Mouse (Mus musculus) limb, embryonic 10.5 days (tissue): ENCODE measurements around the gene Tbcel. TPM values are rescaled to one million over a fixed set of nuclear protein-coding genes. Genes with fewer than 3 reads are reported as not detected.

Experiments used
- DNase-seq: peaks from one replicate; pipeline ENCODE4 v3.0.0-alpha.2; 2017; ENCODE audit warnings: low spot score
- H3K27ac ChIP-seq: fragments of 300-500 bp; sonication (generic); 2 replicates; pipeline ENCODE4 v1.5.1; 2016; ENCODE audit warnings: mild to moderate bottlenecking
- H3K27me3 ChIP-seq: fragments of 300-500 bp; sonication (generic); 2 replicates; pipeline ENCODE4 v1.6.1; 2016; ENCODE audit warnings: low read depth, mild to moderate bottlenecking; ENCODE audit not compliant: poor library complexity, severe bottlenecking
- H3K36me3 ChIP-seq: fragments of 300-500 bp; sonication (generic); 2 replicates; pipeline ENCODE4 v1.6.1; 2016; ENCODE audit warnings: mild to moderate bottlenecking, moderate library complexity
- H3K4me1 ChIP-seq: fragments of 300-500 bp; sonication (generic); 2 replicates; pipeline ENCODE4 v1.6.1; 2016
- H3K4me3 ChIP-seq: fragments of 300-500 bp; sonication (generic); 2 replicates; pipeline ENCODE4 v1.5.1; 2016; ENCODE audit warnings: mild to moderate bottlenecking, moderate library complexity
- H3K9me3 ChIP-seq: fragments of 300-500 bp; sonication (generic); replicated peaks from 2 replicates; pipeline ENCODE4 v1.6.1; 2016; ENCODE audit warnings: mild to moderate bottlenecking
- WGBS: fragments of 180-500 bp; shearing (Covaris S2); methylation state at CpG from one replicate; pipeline ENCODE4 v1.1.7; 2016; 5-methylcytosine and 5-hydroxymethylcytosine counted together
- polyA plus RNA-seq: library from polyadenylated mRNA; unstranded; fragments of >200 nt; fragmentation: Nextera tagmentation; extraction: Ambion mirVana; gene quantifications from 2 replicates; pipeline ENCODE4 v1.2.1, GENCODE M21; 2016

The Tbcel gene
- polyA plus RNA-seq, 1 experiment from 2014 or later, result 4.0 TPM

- no peak for DNase-seq
- WGBS, result 72% methylated on average over 10 of the region's 10 CpGs
- Histone ChIP-seq H3K36me3 (peaks cover 61% of the 10 kb centered on the region), H3K4me1 (peaks cover 10% of the 10 kb centered on the region), H3K27me3 (no peaks in the 10 kb centered on the region), H3K27ac (no peak overlapping the region), H3K9me3 (no peaks in the 10 kb centered on the region), H3K4me3 (no peak overlapping the region)
Measured at GRCm38 (mm10) chr9:42426661-42427358, 80.8 kb downstream of the Tbcel start.

GRCm38 (mm10) chr9:42423649-42424048, 84.0 kb downstream of the Tbcel start:
- Histone ChIP-seq H3K36me3 (peaks cover 54% of the 10 kb centered on the region), H3K27me3 (no peaks in the 10 kb centered on the region), H3K27ac (no peak overlapping the region), H3K4me3 (no peak overlapping the region), H3K4me1 (no peaks in the 10 kb centered on the region; the same call in 1 of the 2 replicates), H3K9me3 (no peaks in the 10 kb centered on the region)
- 87% methylated on average over 2 of the region's 2 CpGs for WGBS
- DNase-seq, result no peak

GRCm38 (mm10) chr9:42419687-42420086, 87.9 kb downstream of the Tbcel start:
- WGBS, result 78% methylated on average over 2 of the region's 2 CpGs
- Histone ChIP-seq H3K9me3 (no peaks in the 10 kb centered on the region), H3K4me1 (peaks cover 27% of the 10 kb centered on the region), H3K36me3 (peaks cover 47% of the 10 kb centered on the region), H3K4me3 (no peak overlapping the region), H3K27me3 (no peaks in the 10 kb centered on the region), H3K27ac (no peak overlapping the region)
- no peak for DNase-seq

- peaks cover 49% of the 10 kb centered on the region for H3K36me3 ChIP-seq
- 89% methylated on average over 5 of the region's 5 CpGs for WGBS
Measured at GRCm38 (mm10) chr9:42418786-42419185, 88.8 kb downstream of the Tbcel start.

GRCm38 (mm10) chr9:42417352-42417952, 90.2 kb downstream of the Tbcel start:
- H3K4me3 ChIP-seq, result no peak overlapping the region
- H3K36me3 ChIP-seq, result peaks cover 52% of the 10 kb centered on the region
- peaks cover 35% of the 10 kb centered on the region for H3K4me1 ChIP-seq
- DNase-seq, result no peak
- 68% methylated on average over 12 of the region's 12 CpGs for WGBS
- no peak overlapping the region for H3K27ac ChIP-seq
- no peaks in the 10 kb centered on the region for H3K9me3 ChIP-seq
- H3K27me3 ChIP-seq, result no peaks in the 10 kb centered on the region

More at GRCm38 (mm10) chr9:42418786-42419185, 88.8 kb downstream of the Tbcel start:
- Histone ChIP-seq H3K27ac (no peak overlapping the region), H3K4me3 (no peak overlapping the region), H3K27me3 (no peaks in the 10 kb centered on the region), H3K4me1 (peaks cover 35% of the 10 kb centered on the region), H3K9me3 (no peaks in the 10 kb centered on the region)
- DNase-seq, result no peak

GRCm38 (mm10) chr9:42415184-42415583, 92.4 kb downstream of the Tbcel start:
- Histone ChIP-seq H3K4me3 (no peak overlapping the region), H3K9me3 (no peaks in the 10 kb centered on the region), H3K4me1 (peaks cover 35% of the 10 kb centered on the region), H3K36me3 (peaks cover 33% of the 10 kb centered on the region), H3K27me3 (no peaks in the 10 kb centered on the region), H3K27ac (0 out of 2 replicates have a peak overlapping the region, but pooled peaks have one; percentile 2)
- WGBS, result 69% methylated on average over 1 of the region's 1 CpGs
- no peak for DNase-seq

GRCm38 (mm10) chr9:42413345-42413744, 94.3 kb downstream of the Tbcel start:
- Histone ChIP-seq H3K27ac (no peak overlapping the region), H3K4me3 (no peak overlapping the region), H3K27me3 (no peaks in the 10 kb centered on the region), H3K36me3 (peaks cover 29% of the 10 kb centered on the region), H3K4me1 (peaks cover 35% of the 10 kb centered on the region), H3K9me3 (no peaks in the 10 kb centered on the region)
- 92% methylated on average over 12 of the region's 12 CpGs for WGBS
- DNase-seq, result no peak

- Histone ChIP-seq H3K4me3 (no peak overlapping the region), H3K9me3 (no peaks in the 10 kb centered on the region), H3K27me3 (no peaks in the 10 kb centered on the region), H3K4me1 (peaks cover 20% of the 10 kb centered on the region), H3K36me3 (peaks cover 24% of the 10 kb centered on the region), H3K27ac (no peak overlapping the region)
- no peak for DNase-seq
- whole genome bisulfite sequencing, result 90% methylated on average over 6 of the region's 6 CpGs
Measured at GRCm38 (mm10) chr9:42411296-42411695, 96.3 kb downstream of the Tbcel start.

GRCm38 (mm10) chr9:42405736-42406135, 101.9 kb downstream of the Tbcel start:
- H3K9me3 ChIP-seq, result no peaks in the 10 kb centered on the region
- WGBS, result 83% methylated on average over 4 of the region's 4 CpGs
- H3K36me3 ChIP-seq, result no peaks in the 10 kb centered on the region
- H3K27ac ChIP-seq, result no peak overlapping the region
- no peaks in the 10 kb centered on the region for H3K4me1 ChIP-seq
- no peak for DNase-seq
- H3K4me3 ChIP-seq, result no peak overlapping the region
- no peaks in the 10 kb centered on the region for H3K27me3 ChIP-seq

- no peak overlapping the region for H3K4me3 ChIP-seq
- no peaks in the 10 kb centered on the region for H3K9me3 ChIP-seq
- H3K27me3 ChIP-seq, result no peaks in the 10 kb centered on the region
- no peaks in the 10 kb centered on the region for H3K4me1 ChIP-seq
- H3K36me3 ChIP-seq, result no peaks in the 10 kb centered on the region
- WGBS, result 88% methylated on average over 6 of the region's 6 CpGs
- H3K27ac ChIP-seq, result no peak overlapping the region
- no peak for DNase-seq
Measured at GRCm38 (mm10) chr9:42401486-42401885, 106.1 kb downstream of the Tbcel start.

GRCm38 (mm10) chr9:42399829-42400228, 107.8 kb downstream of the Tbcel start, which contains the start of gene Tecta:
TSS of gene Tecta (minus strand) at chr9:42399929.
- DNase-seq, result no peak
- H3K27ac ChIP-seq, result peak within 1 kb of the TSS; percentile 25; the same call in 1 of the 2 replicates
- H3K4me1 ChIP-seq, result no peaks in the 10 kb centered on the region
- H3K4me3 ChIP-seq, result no peak within 1 kb of the TSS
- 89% methylated on average over 6 of the region's 6 CpGs for WGBS
- no peaks in the 10 kb centered on the region for H3K36me3 ChIP-seq
- no peaks in the 10 kb centered on the region for H3K9me3 ChIP-seq
- H3K27me3 ChIP-seq, result no peaks in the 10 kb centered on the region

- DNase-seq, result no peak
- Histone ChIP-seq H3K9me3 (no peaks in the 10 kb centered on the region), H3K36me3 (no peaks in the 10 kb centered on the region), H3K4me3 (no peak overlapping the region), H3K4me1 (peaks cover 14% of the 10 kb centered on the region; the same call in 1 of the 2 replicates), H3K27ac (no peak overlapping the region), H3K27me3 (no peaks in the 10 kb centered on the region)
- WGBS, result 75% methylated on average over 2 of the region's 2 CpGs
Measured at GRCm38 (mm10) chr9:42396141-42396540, 111.5 kb downstream of the Tbcel start.

- H3K27me3 ChIP-seq, result no peaks in the 10 kb centered on the region
- H3K36me3 ChIP-seq, result no peaks in the 10 kb centered on the region
- peaks cover 24% of the 10 kb centered on the region for H3K4me1 ChIP-seq
- no peak for DNase-seq
- H3K4me3 ChIP-seq, result no peak overlapping the region
- no peaks in the 10 kb centered on the region for H3K9me3 ChIP-seq
- H3K27ac ChIP-seq, result no peak overlapping the region
- WGBS, result 86% methylated on average over 6 of the region's 6 CpGs
Measured at GRCm38 (mm10) chr9:42394903-42395302, 112.7 kb downstream of the Tbcel start.
